Mouse (Mus musculus): ENCODE results near the gene Rptor. TPM values are rescaled to one million over a fixed set of nuclear protein-coding genes. Genes with fewer than 3 reads are reported as not detected.
"Not testable (repeated sequence)": the region's sequence is repeated elsewhere in the genome, so short reads cannot be mapped to it uniquely, and the experiment has no call there.

Rptor gene
- total RNA-seq, 2 experiments from 2014 or later = 50.2 to 61.3 TPM

DNA sequence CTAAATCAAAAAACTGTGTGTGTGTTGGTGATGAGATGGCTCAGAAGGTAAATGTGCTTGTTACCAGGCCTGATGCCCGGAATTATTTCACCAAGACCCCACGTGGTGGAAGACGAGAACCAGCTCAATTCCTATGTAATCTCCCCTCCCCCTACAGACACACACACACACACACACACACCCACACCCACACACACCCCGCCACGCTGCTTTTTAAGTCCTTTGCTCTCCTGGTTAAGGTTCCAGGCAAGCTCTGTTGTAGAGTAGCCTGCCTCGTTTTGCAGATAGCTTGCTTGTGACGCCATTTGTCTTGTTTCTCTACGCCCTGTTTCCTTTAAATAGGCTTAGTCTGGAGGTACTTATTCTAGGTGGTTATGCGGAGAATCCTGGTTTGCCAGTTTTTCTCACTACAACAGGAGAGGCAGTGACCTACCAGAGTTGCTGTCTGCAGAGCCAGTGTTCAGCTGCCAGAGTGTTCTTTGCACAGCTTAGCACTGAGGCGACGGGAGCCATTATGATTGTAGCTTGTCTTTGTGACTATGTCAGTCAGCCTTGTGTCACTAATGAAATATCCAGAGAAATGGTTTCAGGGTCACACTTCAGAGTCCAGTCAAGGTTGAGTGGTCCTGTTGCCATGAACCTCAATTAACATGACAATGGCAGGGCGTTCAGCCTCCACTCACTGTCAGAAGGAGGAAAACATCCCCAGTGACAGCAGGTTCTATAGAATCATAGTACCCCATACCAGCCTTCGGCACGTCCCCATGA, 42.1 kb downstream of the Rptor start:
- DNase-seq (ENCODE audit: low spot score in 2 of 2) = no peak

DNA sequence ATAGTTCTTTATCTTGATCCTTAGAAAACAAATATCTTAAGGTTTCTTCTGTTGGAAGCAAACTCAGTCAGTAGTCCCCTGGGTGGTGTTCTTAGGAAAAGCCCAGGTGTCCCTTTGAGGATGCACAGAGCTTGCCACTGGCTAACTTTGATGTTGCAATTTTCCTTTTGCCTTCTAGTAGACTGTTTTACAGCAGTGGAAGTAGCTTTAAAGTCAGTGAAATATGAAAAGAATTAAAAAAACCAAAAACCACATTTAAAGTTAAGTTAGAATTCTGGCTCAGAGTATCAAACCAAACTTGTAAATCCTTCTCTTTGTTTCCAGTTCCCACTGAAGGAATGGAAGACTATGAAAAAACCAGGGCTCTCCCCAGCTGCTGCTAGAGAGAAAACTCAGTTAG, 47.8 kb downstream of the Rptor start:
- no peak for DNase-seq (ENCODE audit: low spot score in 2 of 2)

DNA sequence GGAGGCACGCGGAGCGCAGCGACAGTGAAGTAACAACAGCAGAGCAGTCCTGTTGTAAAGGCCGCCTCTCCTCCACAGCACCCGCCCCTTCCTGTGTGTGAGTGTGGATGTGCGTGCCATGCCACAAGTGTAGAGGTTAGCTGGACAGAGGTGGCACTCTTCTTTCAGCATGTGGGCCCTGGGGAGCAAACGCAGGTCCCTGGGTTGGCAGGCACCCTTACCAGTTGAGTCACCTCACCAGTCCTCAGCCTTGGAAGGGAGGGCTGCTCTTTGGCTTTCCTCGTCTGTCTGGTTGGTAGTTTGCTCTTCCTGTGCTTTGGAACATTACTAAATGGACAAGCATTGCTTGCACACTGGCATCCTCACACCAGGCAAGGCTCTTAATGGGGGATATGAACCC, 50.6 kb downstream of the Rptor start:
- no peak for DNase-seq (ENCODE audit: low spot score in 2 of 2)

DNA sequence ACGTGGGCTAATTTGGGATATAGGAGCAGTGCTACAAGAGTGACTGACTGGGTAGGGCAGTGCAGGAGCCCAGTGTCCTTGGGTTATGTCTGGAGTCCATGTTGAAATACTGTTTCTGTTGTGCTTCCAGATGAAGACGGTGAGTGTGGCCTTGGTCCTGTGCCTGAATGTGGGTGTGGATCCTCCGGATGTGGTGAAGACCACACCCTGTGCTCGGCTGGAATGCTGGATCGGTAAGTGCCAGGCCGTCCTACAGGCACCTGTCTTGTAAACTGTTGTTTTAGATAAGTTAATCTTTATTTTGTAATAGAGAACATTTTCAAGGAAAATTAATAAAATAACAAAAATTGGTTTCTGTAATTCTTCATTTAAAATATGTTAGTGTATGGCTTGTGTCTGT, 54.8 kb downstream of the Rptor start:
- no peak for DNase-seq (ENCODE audit: low spot score in 2 of 2)

DNA sequence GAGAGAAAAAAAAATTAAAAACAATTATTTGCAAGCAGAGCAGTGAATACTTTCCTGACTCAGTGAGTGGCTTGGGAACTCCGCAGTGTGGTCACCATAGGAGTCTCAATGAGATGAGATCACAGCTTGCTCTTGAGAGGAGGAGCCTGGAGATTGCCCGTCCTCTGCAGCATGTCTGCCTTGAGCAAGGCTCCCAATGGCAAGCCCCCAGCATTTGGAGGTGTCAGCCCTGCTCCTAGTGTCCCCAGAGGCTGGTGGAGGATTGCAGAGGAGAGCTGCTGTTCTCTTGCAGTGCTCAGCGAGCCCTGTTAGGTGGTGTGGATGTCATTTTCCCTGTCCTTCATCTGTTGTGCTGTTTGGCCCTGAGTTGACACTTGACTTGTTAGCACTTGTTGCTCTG, 56.6 kb downstream of the Rptor start:
- no peak for DNase-seq (ENCODE audit: low spot score in 2 of 2)

DNA sequence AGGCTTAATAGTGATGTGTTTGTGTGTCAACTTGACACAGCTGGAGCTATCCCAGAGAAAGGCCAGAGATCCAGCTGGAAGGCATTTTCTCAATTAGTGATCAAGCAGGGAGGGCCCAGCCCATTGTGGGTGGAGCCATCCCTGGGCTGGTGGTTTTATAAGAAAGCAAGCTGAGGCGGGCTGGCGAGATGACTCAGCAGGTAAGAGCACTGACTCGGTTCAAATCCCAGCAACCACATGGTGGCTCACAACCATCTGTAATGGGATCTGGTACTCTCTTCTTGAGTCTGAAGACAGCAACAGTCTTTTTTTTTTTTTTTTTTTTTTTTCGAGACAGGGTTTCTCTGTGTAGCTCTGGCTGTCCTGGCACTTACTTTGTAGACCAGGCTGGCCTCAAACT, 58.8 kb downstream of the Rptor start:
- DNase-seq (ENCODE audit: low spot score in 2 of 2) = not testable (repeated sequence)

DNA sequence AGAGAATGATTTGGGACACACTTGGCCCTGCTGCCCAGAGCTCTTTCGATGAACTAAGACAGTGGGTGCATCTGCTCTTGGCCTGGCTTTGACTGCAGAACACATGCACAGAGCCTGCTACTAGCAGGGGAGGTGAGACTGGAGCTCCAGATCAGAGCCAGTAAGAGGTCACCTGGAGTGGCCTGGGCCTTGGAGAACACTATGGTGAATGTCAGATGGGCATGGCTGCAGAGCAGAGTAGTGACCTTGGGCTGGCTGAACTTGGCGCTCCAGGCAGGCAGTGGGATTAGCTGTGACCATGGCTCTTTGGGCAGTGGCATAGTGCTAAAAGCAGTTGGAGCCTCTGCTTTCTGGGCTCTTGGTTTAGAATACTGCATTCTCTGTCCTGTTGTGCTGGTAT, 61.2 kb downstream of the Rptor start:
- no peak for DNase-seq (ENCODE audit: low spot score in 2 of 2)

DNA sequence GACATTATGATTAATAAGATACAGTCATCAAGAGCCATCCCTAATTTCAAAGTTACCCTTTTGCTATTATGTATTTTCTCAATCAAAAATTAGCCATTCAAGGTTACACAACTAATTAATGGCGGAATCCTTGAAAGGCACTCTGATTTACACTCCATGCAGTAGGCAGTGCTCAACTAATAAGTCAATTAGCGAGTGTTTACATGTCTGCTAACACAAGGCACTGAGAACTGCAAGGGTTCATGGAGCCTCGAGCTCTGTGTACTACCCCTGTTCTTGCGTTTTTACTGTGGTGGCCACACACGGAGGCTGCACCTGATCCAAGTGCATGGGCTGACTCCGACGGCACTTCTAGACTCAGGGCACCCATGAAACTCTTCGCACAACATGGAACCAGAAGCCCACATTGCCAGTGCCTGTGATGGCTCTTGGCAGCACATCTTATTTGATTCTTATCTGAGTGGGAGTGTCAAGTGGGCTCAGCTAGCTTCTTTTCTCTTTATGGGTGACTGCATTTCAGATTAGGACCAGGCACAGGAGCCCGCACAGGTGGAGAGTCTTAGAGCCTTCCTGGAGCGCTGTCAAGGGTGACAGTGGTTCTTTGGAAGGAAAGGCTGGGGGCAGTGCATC, 62.1 kb downstream of the Rptor start:
- no peak for DNase-seq (ENCODE audit: low spot score in 2 of 2)

DNA sequence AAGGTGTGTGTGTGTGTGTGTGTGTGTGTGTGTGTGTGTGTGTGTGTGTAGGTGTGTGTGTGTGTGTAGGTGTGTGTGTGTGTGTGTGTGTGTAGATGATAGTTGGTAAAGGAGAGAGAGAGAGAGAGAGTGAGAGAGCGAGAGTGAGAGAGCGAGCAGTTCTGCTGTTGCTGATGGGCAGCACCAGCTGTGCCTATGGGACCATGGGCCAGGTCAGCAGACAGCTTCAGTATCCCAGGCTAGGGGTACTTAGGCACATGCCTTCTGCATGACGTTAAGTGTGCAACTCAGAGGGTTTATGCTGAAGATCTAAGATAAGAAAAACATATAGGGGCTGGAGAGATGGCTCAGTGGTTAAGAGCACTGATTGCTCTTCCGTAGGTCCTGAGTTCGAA, 62.6 kb downstream of the Rptor start:
- no peak for DNase-seq (ENCODE audit: low spot score in 2 of 2)

DNA sequence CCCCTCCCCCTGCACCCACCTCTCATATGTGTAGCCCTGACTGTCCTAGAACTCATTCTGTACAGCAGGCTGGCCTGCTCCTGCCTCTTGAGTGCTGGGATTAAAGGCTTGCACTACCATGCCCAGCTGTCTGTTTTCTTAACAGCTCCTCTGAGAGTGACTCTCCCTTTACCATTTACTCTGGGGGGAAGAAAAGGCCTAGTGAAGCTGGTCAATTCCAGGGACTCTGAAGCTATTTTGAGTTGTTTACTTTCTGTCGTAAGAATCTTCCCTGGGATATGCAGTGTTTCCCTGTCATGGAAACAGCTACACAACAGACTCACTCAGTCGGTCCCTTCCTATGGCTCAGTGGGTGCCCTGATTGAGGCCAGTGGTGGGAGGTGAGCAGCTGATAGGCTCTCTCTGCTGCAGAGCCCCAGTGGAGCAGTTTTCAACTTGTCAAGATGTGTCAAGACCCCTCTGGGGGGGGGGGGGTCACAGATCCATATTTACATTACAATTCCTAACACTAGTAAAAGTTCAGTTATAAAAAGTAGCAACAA, 63.9 kb downstream of the Rptor start:
- DNase-seq (ENCODE audit: low spot score in 2 of 2) = no peak

DNA sequence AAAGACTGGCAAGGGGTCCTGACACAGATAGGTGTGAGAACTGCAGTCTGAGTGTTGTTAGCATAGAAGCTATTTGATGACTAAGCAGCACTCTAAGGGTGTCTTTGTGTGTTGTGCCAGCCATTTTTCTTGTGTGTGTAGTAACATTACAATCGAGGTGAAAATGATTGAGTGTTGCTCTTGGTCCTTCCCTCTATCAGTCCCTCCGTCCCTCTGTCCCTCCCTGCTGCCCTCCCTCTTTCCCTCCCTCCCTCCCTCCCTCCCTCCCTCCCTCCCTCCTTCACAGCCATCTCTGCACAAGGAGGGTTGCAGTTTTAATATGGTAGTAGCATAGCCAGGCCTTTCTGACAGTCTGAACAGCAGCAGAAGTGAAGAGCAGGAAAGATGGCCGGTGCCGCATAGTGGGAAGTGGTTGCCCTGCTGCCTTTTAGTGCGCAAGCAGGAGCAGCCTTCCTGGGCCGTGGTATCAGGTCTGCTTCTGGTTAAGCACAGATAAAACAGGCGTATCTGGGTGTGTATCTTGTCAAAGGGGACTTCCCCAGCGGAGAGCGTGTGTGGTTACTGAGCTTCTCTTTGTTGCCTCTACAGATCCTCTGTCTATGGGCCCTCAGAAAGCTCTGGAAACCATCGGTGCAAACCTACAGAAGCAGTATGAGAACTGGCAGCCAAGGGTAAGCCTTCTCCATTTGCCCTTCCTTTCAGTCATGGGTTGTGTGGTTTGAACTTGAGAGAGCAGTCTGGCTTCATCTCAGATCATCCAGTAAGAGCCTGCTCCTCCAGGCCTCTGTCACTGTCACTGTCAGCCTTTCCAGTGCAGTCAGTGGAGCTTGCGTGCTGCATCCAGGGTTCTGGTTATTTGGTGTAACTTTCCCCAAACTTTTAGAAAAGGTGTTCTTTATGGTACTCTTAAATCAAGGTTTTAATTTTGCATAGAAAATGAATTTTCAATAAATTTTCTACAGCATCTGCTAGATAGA, 68.3 kb downstream of the Rptor start:
- no peak for DNase-seq (ENCODE audit: low spot score in 2 of 2)

DNA sequence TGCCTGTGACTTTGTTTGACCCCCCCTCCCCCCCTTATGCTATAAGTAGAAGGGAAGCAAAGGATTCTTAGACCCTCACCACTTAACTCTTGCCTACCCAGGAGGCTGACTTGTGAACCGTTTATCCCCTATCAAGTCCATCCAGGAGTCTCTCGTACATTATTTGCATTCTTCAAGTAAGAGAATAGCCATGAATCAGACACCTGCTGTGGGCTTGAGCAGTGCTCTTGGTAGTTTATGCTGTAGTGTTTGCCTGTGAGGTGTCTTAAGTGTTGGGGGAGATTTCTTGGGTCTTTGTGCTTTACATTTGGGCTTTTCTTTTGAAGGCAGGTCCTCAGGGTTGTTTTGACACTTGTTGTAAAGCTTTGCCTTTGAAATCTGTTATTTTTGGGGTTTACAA, 69.3 kb downstream of the Rptor start:
- DNase-seq (ENCODE audit: low spot score in 2 of 2) = no peak

DNA sequence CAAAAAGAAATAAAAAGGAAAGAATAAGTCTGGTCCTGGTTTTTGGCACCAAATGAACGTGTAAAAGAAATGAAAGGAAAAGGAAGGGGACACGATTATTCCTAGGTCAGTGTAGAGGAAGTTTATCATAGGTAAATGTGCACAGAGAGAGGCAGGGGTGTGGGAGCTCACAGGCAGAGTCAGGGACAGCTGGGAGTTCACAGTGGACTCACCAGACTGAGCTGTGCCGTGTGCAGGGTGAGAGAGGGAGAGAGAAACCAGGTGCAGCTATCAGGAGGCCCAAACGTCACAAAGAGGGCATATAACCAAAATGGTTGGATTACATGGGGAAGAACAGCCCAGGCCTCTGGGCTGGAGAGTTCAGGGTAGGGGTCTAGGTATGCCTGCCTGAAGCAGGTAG, 70.1 kb downstream of the Rptor start:
- DNase-seq (ENCODE audit: low spot score in 2 of 2) = no peak

DNA sequence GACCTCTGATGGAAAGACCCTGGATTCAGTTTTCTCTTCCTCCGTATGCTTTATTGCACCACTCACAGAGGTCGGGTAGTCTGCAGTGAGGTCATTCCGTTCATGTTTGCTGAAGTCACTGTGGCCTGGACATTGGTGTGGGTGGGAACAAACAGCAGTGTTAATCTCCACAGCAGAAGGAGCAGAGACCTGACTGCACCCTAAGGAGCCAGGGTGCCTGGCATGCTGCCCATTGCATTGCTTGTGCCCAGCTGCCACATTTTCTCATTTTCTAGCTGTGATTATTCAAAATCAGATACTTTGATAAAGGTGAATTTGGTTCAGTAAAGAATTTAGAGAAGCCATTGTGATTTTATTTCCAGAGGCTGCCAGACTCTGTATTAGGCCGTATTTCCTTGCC, 72.1 kb downstream of the Rptor start:
- DNase-seq (ENCODE audit: low spot score in 2 of 2) = no peak

DNA sequence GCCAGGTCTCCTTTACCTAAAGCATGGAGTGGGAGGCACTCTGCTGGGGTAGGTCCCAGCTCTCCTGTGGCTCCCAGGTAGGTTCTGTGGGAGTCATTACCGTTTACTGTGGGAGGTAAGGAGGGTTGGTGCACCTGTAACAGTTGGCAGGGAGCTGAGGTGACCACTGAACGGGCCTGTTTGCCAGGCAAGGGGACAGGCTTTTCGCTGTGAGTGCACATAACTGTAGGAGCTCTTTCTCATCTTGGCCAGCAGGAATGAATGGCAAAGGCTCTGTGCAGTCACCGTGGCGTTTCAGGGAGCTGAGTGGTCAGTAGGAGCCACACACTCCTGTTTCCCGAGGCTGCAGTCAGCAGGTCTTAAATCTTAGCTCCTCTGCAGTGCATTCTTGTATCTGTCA, 72.8 kb downstream of the Rptor start:
- DNase-seq (ENCODE audit: low spot score in 2 of 2) = no peak

DNA sequence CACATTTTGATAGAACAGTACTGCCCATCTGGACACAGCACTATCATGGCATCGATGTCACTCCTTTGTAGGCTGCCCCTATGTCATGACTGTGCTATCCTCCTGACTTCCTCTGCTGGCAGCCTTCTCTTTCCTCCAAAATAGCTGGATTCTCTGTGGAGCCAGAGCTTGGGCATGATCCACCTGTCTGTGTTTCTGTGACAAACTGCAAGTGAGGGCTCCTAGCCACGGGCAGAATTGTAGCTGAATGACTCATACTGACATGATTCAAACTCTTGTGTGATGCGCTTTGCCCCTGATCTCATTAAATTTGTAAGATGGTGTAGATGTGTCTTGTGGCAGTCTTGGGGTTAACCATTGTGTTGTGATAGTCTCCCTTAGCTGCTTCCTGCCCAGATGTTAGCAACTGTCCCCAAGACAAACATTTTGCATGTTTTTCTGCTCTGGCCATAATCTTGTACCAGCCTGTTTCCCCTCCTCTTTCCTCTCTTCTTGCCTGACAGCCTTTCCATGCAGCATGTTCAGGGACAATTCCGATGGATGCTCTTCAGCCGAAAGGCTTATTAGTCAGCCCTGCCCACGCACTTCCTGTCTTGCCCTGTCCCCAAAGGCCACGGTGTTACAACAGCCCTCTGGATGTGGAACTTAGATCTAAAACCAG, 74.2 kb downstream of the Rptor start:
- no peak for DNase-seq (ENCODE audit: low spot score in 2 of 2)

DNA sequence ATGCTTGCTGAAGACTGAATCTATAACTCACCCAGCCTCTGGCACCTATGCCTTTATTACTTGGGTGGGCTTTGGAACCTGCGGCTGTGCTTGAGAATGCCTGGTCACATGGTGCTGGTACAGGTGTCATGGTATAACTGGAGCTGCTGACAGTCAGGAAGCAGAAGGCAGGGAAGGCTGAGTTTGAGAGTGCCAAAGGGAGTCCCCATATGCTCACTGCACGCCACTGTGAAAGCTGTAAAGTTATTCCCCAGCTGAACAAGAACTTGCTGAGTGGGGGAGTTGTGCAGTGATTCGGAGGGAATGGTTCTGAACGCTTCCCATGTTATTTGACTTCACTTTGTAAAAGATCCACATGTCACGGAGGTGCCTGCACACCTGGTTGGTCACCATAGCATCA, 75.7 kb downstream of the Rptor start:
- no peak for DNase-seq (ENCODE audit: low spot score in 2 of 2)

DNA sequence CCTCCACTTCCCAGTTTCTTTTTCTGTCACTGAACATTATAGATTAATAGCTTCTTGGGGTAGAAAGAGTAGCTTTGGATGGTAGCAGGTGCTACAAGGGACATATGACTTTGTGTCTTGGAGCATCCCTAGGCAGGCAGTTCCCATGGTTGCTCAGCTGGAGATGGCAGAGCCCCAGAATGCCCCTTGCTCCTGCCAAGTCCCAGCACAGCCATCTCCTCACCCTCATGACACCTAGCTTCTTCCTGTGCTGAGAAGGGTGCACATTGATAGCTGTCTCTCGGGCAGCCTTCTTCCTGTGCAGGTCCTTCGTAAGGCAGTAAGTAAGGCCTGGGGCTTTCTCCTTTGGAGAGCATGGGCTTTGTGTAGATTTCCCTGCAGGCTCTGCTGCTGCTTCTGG, 78.0 kb downstream of the Rptor start:
- DNase-seq (ENCODE audit: low spot score in 2 of 2) = no peak

DNA sequence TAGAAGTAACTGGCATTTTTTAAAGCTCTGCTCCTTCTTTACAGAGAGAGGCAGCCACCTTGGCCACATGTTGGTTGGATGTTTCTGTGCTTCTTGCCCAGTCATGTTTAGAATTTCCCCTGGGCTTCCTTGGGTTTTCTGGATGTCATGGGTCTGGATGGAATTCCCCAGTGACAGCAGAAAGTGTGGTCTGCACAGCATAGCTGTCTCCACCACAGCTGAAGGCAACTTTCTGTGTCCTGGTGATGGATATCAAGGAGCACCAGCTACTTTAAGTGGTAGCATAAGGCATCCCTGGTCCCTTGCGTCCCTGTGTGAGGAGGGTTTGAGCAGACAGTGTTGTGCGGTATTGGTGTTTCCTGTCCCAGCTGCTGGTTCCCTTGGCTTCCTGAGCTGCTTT, 79.6 kb downstream of the Rptor start:
- DNase-seq (ENCODE audit: low spot score in 2 of 2) = no peak

DNA sequence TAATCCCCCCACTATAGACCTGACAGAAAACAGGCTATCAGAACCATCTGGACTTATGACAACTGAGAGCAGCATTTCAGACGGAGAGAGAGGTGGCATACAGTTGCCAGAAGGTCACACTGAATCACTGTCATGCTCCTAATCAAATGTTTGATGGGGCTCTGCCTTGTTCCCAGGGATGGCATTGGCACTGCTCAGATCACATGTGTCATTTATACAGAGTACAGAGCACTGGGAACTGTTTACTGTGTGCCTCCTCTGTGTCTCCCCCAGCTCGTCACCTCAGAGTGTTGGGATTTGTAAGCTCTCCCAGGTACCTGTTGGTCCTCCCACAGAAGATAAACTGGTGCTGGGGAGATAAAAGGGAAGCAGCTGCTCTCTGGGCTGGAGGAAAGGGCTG, 81.1 kb downstream of the Rptor start:
- no peak for DNase-seq (ENCODE audit: low spot score in 2 of 2)

DNA sequence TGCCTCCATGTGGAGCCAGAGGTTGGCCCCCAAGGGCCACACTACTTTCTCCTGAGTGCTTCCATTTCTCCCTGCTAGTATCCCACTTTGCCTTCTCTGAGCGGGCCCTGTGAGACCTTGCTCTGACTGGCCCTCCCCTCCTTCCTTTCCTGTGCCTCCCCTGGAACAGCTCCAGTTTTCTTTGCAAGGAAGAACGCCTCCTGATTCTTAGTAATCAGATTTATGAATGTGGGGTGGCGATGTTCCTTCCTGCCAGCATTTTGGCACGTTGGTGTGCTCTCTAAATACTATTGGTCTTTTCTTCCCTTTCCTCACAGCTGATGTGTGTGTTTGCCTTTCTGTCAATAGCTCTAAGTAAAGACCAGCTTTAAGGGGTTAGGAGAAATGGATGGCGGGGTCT, 82.8 kb downstream of the Rptor start:
- no peak for DNase-seq (ENCODE audit: low spot score in 2 of 2)
